Mouse (Mus musculus) testis, adult 2 months (tissue): ENCODE results near the gene Gm30302.

Experiments
- CTCF ChIP-seq: fragments of 200-500 bp; IDR thresholded peaks from 2 replicates; pipeline ENCODE4 v1.5.1; 2012; ENCODE audit warnings: low read depth, mild to moderate bottlenecking, inconsistent platforms, low read length, moderate library complexity; ENCODE audit not compliant: control insufficient read depth, insufficient read depth, insufficient replicate concordance
- POLR2A ChIP-seq: fragments of 200-500 bp; IDR thresholded peaks from 2 replicates; pipeline ENCODE4 v1.6.1; 2012; ENCODE audit warnings: low read depth, mild to moderate bottlenecking, inconsistent platforms, low read length, moderate library complexity; ENCODE audit not compliant: control insufficient read depth

- TF ChIP-seq POLR2A: no peak
- TF ChIP-seq CTCF: no peak
These were observed 60.8 kb downstream of the Gm30302 start for GRCm38 (mm10) chr13:49738011-49738410.
